Mouse (Mus musculus): ENCODE measurements around the gene Ifna5.

GRCm38 (mm10) chr4:88840058-88840457, 4.7 kb downstream of the Ifna5 start:
- TF ChIP-seq CTCF (IDR thresholded peaks at IDR 0.05; ENCODE audit: low read depth) (no peak), EP300 (IDR thresholded peaks at IDR 0.05; ENCODE audit: low read depth) (no peak)
